Mouse (Mus musculus) liver, embryonic 14.5 days (tissue): ENCODE measurements at regions not wholly inside any gene's neighbourhood (a gene's known extent, or its start where the extent isn't known, plus 50 kb on each side); places are given as distances from the start of the nearest gene placed in this dataset.

Source experiments
- ATAC-seq: fragments of 200-750 bp; cut with Nextera tagmentation; 2 replicates; pipeline ENCODE4 v1.8.0; 2017; ENCODE audit warnings: moderate number of reproducible peaks, mild to moderate bottlenecking, moderate library complexity; ENCODE audit not compliant: insufficient read depth
- DNase-seq, 3 experiments: peaks; one replicate each; pipeline ENCODE4 v3.0.0-alpha.2; 2012 to 2013; ENCODE audit warnings: low read depth in 3 of 3, low spot score in 3 of 3
- H3K27ac ChIP-seq: fragments of 300-500 bp; sonication (generic); 2 replicates; pipeline ENCODE4 v1.5.1; 2014; ENCODE audit warnings: moderate library complexity, mild to moderate bottlenecking, control low read depth, inconsistent platforms
- H3K27me3 ChIP-seq: fragments of 300-500 bp; sonication (generic); 2 replicates; pipeline ENCODE4 v1.6.1; 2014; ENCODE audit warnings: mild to moderate bottlenecking, low read length, moderate library complexity; ENCODE audit not compliant: control insufficient read depth, insufficient read depth
- H3K36me3 ChIP-seq: fragments of 300-500 bp; sonication (generic); replicated peaks from 2 replicates; pipeline ENCODE4 v1.6.1; 2014; ENCODE audit warnings: low read depth; ENCODE audit not compliant: control insufficient read depth, insufficient read depth
- H3K4me1 ChIP-seq, 2 experiments: fragments of 200-500 bp in 1 of 2; fragments of 300-500 bp in 1 of 2; sonication (generic) in 1 of 2; replicated peaks; 2 replicates each; pipeline ENCODE4 v1.6.1; 2012 to 2014; ENCODE audit warnings: antibody characterized with exemption in 1 of 2, inconsistent platforms in 1 of 2, low read length in 1 of 2; ENCODE audit not compliant: control insufficient read depth in 2 of 2, insufficient read depth in 2 of 2
- H3K4me2 ChIP-seq: fragments of 300-500 bp; sonication (generic); 2 replicates; pipeline ENCODE4 v1.6.1; 2014; ENCODE audit warnings: low read depth, mild to moderate bottlenecking, control low read depth, moderate library complexity
- H3K4me3 ChIP-seq, 2 experiments: fragments of 200-500 bp in 1 of 2; fragments of 300-500 bp in 1 of 2; sonication (generic) in 1 of 2; 2 replicates each; pipeline ENCODE4 v1.5.1; 2012 to 2014; ENCODE audit warnings: low read depth in 2 of 2, low read length in 2 of 2, mild to moderate bottlenecking in 2 of 2, control low read depth in 1 of 2, inconsistent platforms in 1 of 2, moderate library complexity in 1 of 2; ENCODE audit not compliant: insufficient read depth in 1 of 2
- H3K9ac ChIP-seq: fragments of 300-500 bp; sonication (generic); replicated peaks from 2 replicates; pipeline ENCODE4 v1.6.1; 2014; ENCODE audit warnings: mild to moderate bottlenecking, control low read depth, moderate library complexity
- H3K9me3 ChIP-seq: fragments of 300-500 bp; sonication (generic); 2 replicates; pipeline ENCODE4 v1.6.1; 2016; ENCODE audit warnings: low read length, mixed read lengths; ENCODE audit not compliant: control insufficient read depth
- CTCF ChIP-seq: IDR thresholded peaks from 2 replicates; pipeline ENCODE4 v1.5.1; 2016; ENCODE audit warnings: antibody characterized with exemption, low read depth, control low read depth
- EP300 ChIP-seq: IDR thresholded peaks from 2 replicates; pipeline ENCODE4 v1.6.1; 2016; ENCODE audit warnings: antibody characterized with exemption, low read depth
- WGBS: fragments of 180-500 bp; shearing (Covaris S2); extraction: QIAGEN DNeasy Blood & Tissue Kit; methylation state at CpG from one replicate; pipeline ENCODE4 v1.1.7; 2014; ENCODE audit not compliant: insufficient replicate concordance; 5-methylcytosine and 5-hydroxymethylcytosine counted together

GRCm38 (mm10) chr16:8078461-8078860, 346.5 kb downstream of the Tmem114 start:
- DNase-seq, result no peak
- H3K4me2 ChIP-seq, result no peak overlapping the region
- WGBS, result 44% methylated on average over 3 of the region's 3 CpGs
- TF ChIP-seq EP300, result no peak
- no peak for TF ChIP-seq CTCF
- no peaks in the 10 kb centered on the region for H3K36me3 ChIP-seq
- no peak for ATAC-seq
- H3K4me3 ChIP-seq, result no peak overlapping the region
- H3K9me3 ChIP-seq, result no peaks in the 10 kb centered on the region
- H3K4me1 ChIP-seq, result no peaks in the 10 kb centered on the region
- no peak overlapping the region for H3K9ac ChIP-seq
- H3K27ac ChIP-seq, result no peak overlapping the region
- no peaks in the 10 kb centered on the region for H3K27me3 ChIP-seq

GRCm38 (mm10) chr16:8074729-8075128, 350.2 kb downstream of the Tmem114 start:
- Histone ChIP-seq H3K27me3 (no peaks in the 10 kb centered on the region), H3K9ac (no peak overlapping the region), H3K36me3 (no peaks in the 10 kb centered on the region), H3K9me3 (no peaks in the 10 kb centered on the region), H3K27ac (no peak overlapping the region), H3K4me3 (no peak overlapping the region), H3K4me1 (no peaks in the 10 kb centered on the region), H3K4me2 (no peak overlapping the region)
- ATAC-seq (no peak), DNase-seq (no peak)
- TF ChIP-seq CTCF (no peak), EP300 (no peak)
- 57% methylated on average over 4 of the region's 4 CpGs for WGBS

- Histone ChIP-seq H3K4me3 (no peak overlapping the region), H3K27ac (no peak overlapping the region), H3K4me2 (no peak overlapping the region), H3K27me3 (no peaks in the 10 kb centered on the region), H3K9ac (no peak overlapping the region), H3K9me3 (no peaks in the 10 kb centered on the region), H3K4me1 (no peaks in the 10 kb centered on the region), H3K36me3 (no peaks in the 10 kb centered on the region)
- no peak for ATAC-seq
- WGBS, result 34% methylated on average over 5 of the region's 5 CpGs
- TF ChIP-seq CTCF (no peak), EP300 (no peak)
- DNase-seq, result no peak
Measured at GRCm38 (mm10) chr16:8053936-8054335, 371.0 kb downstream of the Tmem114 start.

- Histone ChIP-seq H3K4me1 (no peaks in the 10 kb centered on the region), H3K4me3 (no peak overlapping the region), H3K36me3 (no peaks in the 10 kb centered on the region), H3K9ac (no peak overlapping the region), H3K9me3 (no peaks in the 10 kb centered on the region), H3K27me3 (no peaks in the 10 kb centered on the region), H3K27ac (no peak overlapping the region), H3K4me2 (no peak overlapping the region)
- no peak for ATAC-seq
- WGBS, result 27% methylated on average over 3 of the region's 3 CpGs
- DNase-seq, result peak in 1 of 3 experiments; percentile 2
- TF ChIP-seq EP300, result no peak
- no peak for TF ChIP-seq CTCF
Measured at GRCm38 (mm10) chr16:8008966-8009365, 416.0 kb downstream of the Tmem114 start.

- Histone ChIP-seq H3K36me3 (no peaks in the 10 kb centered on the region), H3K4me1 (no peaks in the 10 kb centered on the region), H3K9me3 (no peaks in the 10 kb centered on the region), H3K4me3 (no peak overlapping the region), H3K27ac (no peak overlapping the region), H3K9ac (no peak overlapping the region), H3K27me3 (no peaks in the 10 kb centered on the region), H3K4me2 (no peak overlapping the region)
- ATAC-seq (no peak), DNase-seq (no peak)
- WGBS, result 40% methylated on average over 3 of the region's 3 CpGs
- no peak for TF ChIP-seq CTCF
- no peak for TF ChIP-seq EP300
Measured at GRCm38 (mm10) chr16:8006631-8007030, 418.3 kb downstream of the Tmem114 start.
